Mouse (Mus musculus) embryonic facial prominence, embryonic 10.5 days (tissue): ENCODE measurements around the gene Crim1. TPM values are rescaled to one million over a fixed set of nuclear protein-coding genes. Genes with fewer than 3 reads are reported as not detected.

Experiments
- DNase-seq: peaks from one replicate; pipeline ENCODE4 v3.0.0-alpha.2; 2017; ENCODE audit warnings: low spot score
- H3K27ac ChIP-seq: fragments of 300-500 bp; sonication (generic); replicated peaks from 2 replicates; pipeline ENCODE4 v1.5.1; 2016; ENCODE audit warnings: mild to moderate bottlenecking
- H3K27me3 ChIP-seq: fragments of 300-500 bp; sonication (generic); replicated peaks from 2 replicates; pipeline ENCODE4 v1.6.1; 2016; ENCODE audit warnings: low read depth, mild to moderate bottlenecking; ENCODE audit not compliant: poor library complexity, severe bottlenecking
- H3K36me3 ChIP-seq: fragments of 300-500 bp; sonication (generic); replicated peaks from 2 replicates; pipeline ENCODE4 v1.6.1; 2016; ENCODE audit warnings: mild to moderate bottlenecking, moderate library complexity
- H3K4me1 ChIP-seq: fragments of 300-500 bp; sonication (generic); 2 replicates; pipeline ENCODE4 v1.6.1; 2016
- H3K4me3 ChIP-seq: fragments of 300-500 bp; sonication (generic); 2 replicates; pipeline ENCODE4 v1.5.1; 2016; ENCODE audit warnings: mild to moderate bottlenecking, moderate library complexity
- H3K9me3 ChIP-seq: fragments of 300-500 bp; sonication (generic); 2 replicates; pipeline ENCODE4 v1.6.1; 2016; ENCODE audit warnings: mild to moderate bottlenecking
- WGBS: fragments of 180-500 bp; shearing (Covaris S2); methylation state at CpG from one replicate; pipeline ENCODE4 v1.1.7; 2016; 5-methylcytosine and 5-hydroxymethylcytosine counted together
- polyA plus RNA-seq: library from polyadenylated mRNA; unstranded; fragments of >200 nt; fragmentation: Nextera tagmentation; extraction: Ambion mirVana; gene quantifications from 2 replicates; pipeline ENCODE4 v1.2.1, GENCODE M21; 2016

Gene Crim1
- polyA plus RNA-seq, 1 experiment from 2014 or later = 2.2 TPM

DNA sequence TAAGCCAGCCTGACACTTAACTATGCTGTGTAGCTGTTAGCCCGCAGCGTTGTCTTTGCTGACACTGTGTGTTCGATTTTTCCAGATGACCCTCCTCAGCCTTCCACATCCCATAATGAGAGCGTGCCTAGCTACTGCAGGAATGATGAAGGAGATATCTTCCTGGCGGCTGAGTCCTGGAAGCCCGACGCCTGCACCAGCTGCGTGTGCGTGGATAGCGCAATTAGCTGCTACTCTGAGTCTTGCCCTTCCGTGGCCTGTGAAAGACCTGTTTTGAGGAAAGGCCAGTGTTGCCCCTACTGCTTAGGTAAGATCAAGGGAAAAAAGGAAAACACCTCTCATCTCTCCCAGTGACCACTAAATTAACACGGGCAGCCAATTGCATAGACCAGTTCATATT lies 154.8 kb downstream of the Crim1 start:
- 92% methylated on average over 12 of the region's 12 CpGs for WGBS
- no peaks in the 10 kb centered on the region for H3K27me3 ChIP-seq
- DNase-seq = no peak
- H3K9me3 ChIP-seq = no peaks in the 10 kb centered on the region
- H3K4me1 ChIP-seq = peaks cover 21% of the 10 kb centered on the region
- peaks cover 20% of the 10 kb centered on the region for H3K36me3 ChIP-seq
- no peak overlapping the region for H3K27ac ChIP-seq
- H3K4me3 ChIP-seq = no peak overlapping the region

DNA sequence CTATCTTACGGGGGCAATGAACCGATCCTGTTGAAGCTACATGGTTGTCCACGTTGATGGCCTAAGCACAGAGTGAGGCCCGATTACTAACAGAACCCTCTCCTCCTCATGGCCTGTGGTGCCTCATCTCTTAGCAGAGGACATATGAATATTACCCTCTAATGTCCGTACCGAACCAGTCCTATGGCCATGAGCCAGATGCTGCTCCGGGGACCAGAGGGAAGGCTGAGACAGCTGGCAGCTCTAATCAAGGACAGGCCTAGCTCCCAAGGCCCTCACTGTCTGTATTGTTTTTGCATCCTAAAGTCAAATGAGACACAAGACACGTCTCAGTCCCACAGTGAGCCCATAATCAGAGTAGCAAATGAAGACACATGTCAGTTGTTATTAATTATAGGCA lies 155.6 kb downstream of the Crim1 start:
- no peak for DNase-seq
- Histone ChIP-seq H3K27ac (no peak overlapping the region), H3K27me3 (no peaks in the 10 kb centered on the region), H3K9me3 (no peaks in the 10 kb centered on the region), H3K36me3 (peaks cover 18% of the 10 kb centered on the region), H3K4me1 (peaks cover 21% of the 10 kb centered on the region), H3K4me3 (no peak overlapping the region)
- WGBS = 83% methylated on average over 8 of the region's 8 CpGs

DNA sequence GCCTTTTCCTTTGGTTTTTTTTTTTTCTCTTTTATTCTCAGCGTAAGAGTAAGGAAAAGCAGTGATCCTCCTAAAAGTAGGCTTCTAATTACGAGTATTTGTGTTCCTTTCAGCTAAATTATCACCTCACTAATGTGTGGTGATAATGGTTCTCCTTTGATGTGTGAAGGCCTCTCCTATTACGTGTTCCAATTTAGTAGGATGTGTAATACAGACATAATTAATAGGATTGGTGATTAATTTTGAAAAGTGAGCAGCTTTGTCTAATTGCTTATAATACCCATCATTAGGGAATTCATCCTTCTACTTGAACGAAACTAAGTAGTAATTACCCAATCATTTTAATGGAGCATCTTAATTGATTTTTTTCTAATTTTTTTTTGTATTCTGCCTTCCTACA lies 157.7 kb downstream of the Crim1 start:
- Histone ChIP-seq H3K27ac (no peak overlapping the region), H3K9me3 (no peaks in the 10 kb centered on the region), H3K36me3 (peaks cover 12% of the 10 kb centered on the region), H3K4me3 (no peak overlapping the region), H3K27me3 (no peaks in the 10 kb centered on the region), H3K4me1 (peaks cover 14% of the 10 kb centered on the region)
- DNase-seq = no peak
- WGBS = 70% methylated on average over 4 of the region's 4 CpGs

DNA sequence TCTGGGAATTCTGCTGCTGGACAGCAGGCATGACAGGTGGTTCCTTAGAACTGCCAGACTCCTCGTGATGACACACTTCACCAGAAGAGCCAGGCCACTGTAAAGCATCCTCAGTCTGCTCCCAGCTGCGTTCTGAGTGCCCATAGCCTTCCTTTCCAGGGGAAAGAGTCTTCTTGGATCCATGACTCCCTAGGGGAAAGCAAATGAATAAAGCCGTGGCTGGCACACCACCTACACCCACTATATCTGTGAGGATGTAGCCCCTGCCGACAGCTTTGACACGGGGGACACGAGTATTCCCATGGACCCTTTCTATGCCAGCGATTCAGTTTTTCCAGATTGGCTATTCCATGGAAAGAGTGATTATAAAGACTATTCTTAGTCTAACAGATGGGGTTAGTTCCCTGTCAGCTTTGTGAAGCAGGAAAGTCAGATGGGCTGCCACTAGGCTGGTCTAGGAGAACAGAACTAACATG lies 158.2 kb downstream of the Crim1 start:
- no peak overlapping the region for H3K4me3 ChIP-seq
- H3K36me3 ChIP-seq = peaks cover 12% of the 10 kb centered on the region
- H3K27ac ChIP-seq = no peak overlapping the region
- 84% methylated on average over 7 of the region's 7 CpGs for WGBS
- no peaks in the 10 kb centered on the region for H3K27me3 ChIP-seq
- DNase-seq = no peak
- peaks cover 14% of the 10 kb centered on the region for H3K4me1 ChIP-seq
- H3K9me3 ChIP-seq = no peaks in the 10 kb centered on the region

DNA sequence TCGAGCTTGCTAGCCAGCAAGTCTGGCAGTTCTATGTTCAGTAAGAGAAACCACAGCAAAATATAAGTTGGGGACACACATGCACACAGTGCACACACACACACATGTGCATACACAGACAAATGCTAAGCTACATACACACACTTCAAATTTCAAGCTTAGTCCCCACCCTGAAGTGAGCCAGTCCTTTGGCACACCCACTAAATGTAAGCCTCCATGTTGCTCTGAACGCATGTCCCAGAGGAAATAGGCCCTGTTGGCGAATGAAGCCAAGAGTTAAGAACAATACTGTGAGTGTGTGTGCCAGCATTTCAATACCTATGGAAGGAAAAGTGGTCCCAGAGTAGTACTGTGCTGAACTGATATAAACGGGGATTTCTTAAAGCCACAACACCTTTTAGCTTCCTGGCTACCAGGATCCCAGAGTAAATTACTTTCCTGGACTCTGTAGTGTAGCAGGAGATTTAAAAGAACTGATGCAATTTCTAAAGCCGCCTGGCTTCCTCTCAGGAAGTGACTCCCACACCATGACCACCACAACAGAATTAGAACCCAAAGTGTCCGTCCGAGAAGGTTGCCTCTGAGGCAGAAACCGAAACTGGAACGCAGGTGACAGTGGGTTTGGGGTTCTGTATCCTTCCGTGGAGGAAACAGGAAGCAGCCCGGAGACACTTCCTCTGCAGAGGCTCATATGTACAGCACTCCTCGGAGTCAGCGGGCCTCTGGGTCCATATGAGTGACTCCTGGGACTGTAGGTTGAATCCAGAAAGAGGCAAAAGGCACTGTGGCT lies 162.1 kb downstream of the Crim1 start:
- Histone ChIP-seq H3K9me3 (no peaks in the 10 kb centered on the region), H3K27me3 (no peaks in the 10 kb centered on the region), H3K27ac (no peak overlapping the region), H3K4me1 (no peaks in the 10 kb centered on the region), H3K4me3 (no peak overlapping the region), H3K36me3 (peaks cover 6% of the 10 kb centered on the region)
- WGBS = 84% methylated on average over 13 of the region's 13 CpGs
- DNase-seq = no peak

DNA sequence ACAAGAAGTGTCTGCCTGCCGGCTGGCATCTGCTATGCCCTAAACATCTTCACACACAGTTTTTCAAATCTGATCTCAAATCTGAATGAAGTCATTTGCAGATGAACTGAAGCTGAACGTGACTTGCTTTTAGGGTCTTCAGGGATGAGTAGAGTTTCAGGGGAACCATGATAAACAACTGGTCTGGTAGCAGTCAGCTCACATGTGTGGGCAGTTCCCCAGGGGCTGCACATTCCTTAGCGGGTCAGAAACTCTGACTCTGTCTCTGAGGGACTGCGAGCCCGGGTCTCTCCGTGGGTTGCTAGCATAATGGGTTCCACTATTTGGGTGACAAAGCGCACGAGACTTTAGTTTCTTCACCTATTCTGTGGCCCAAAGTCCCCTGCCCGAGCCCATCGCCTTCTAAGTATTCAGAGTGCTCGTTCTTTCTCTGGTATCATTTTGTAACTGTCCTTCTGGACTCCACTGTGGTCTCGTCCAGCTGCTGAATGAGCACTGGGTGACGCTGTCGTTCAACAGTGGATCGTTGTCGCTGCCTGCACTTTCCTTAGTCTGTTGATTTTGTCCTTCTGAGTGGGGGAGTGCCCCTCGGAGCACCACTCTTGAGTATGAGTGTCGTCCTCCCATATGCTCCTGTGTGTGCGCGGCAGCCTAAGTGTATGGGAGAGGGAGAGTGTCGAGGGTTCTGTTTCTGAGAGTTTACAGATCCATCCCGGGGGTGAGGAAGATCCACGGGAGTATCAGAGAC lies 164.7 kb downstream of the Crim1 start:
- H3K4me3 ChIP-seq = no peak overlapping the region
- 89% methylated on average over 23 of the region's 23 CpGs for WGBS
- no peak overlapping the region for H3K27ac ChIP-seq
- no peak for DNase-seq
- H3K4me1 ChIP-seq = no peaks in the 10 kb centered on the region
- H3K27me3 ChIP-seq = no peaks in the 10 kb centered on the region
- no peaks in the 10 kb centered on the region for H3K9me3 ChIP-seq
- peaks cover 29% of the 10 kb centered on the region for H3K36me3 ChIP-seq

DNA sequence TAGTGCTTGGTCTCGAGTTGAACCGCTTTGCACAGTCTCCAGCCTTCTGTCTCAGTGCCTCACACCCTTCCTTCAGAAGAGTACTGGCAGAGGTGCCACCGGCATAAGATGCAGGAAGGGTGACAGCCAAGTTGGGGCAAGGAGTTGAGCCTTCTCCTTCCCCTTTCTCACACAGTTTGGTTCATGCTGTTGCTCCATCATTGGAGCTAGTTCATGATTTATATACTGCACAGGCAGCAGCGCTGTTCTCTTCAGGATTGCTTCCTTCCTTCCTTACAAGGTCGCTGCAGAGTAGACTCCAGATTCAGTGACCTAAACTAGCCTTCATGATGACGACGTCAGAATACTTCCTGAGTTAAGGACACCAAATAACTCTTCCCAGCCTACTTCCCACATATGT lies 166.0 kb downstream of the Crim1 start:
- H3K27ac ChIP-seq = no peak overlapping the region
- H3K4me1 ChIP-seq = no peaks in the 10 kb centered on the region
- peaks cover 31% of the 10 kb centered on the region for H3K36me3 ChIP-seq
- 81% methylated on average over 7 of the region's 7 CpGs for WGBS
- no peak overlapping the region for H3K4me3 ChIP-seq
- no peak for DNase-seq
- no peaks in the 10 kb centered on the region for H3K27me3 ChIP-seq
- H3K9me3 ChIP-seq = no peaks in the 10 kb centered on the region

DNA sequence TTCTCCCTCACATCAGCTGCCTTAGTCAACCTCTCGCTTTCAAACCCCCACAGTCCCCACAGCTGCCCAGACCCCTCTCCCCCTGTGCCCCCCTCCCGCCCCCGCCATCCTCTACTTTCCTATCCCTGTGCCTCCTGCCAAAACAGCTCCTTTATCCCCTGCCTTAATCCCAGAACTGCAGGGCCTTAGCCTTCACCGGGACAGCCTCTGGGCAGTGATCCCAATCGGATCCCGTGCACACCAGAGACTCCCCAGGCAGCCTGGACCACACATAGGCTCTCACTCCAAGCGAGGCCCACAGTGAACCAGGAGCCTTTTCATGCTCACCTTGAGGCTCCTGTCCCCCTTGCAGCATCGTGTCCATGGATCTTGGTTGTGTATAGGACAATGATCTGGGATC lies 168.4 kb downstream of the Crim1 start:
- Histone ChIP-seq H3K36me3 (peaks cover 42% of the 10 kb centered on the region), H3K4me1 (no peaks in the 10 kb centered on the region), H3K9me3 (no peaks in the 10 kb centered on the region), H3K27me3 (no peaks in the 10 kb centered on the region), H3K27ac (no peak overlapping the region), H3K4me3 (no peak overlapping the region)
- WGBS = 78% methylated on average over 8 of the region's 8 CpGs
- DNase-seq = no peak

DNA sequence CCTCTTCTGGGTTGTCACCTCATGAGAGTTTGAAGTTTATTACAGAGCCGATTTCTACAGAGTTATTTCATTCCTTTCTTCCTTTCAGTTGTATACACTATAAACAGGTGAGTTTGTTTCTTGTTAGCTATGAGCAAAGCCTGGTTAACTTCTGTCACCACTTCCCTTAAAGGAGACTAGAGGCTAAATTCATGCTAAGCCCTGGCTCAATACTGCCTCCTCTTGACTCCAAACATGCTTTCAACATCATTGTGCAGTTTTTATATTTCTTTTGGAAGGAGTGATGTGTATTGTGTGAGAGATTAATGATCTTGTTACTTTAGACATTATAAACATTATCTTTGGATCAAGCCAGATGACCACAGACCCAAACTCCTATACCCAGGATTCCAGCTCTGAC lies 170.4 kb downstream of the Crim1 start:
- 84% methylated on average over 1 of the region's 1 CpGs for WGBS
- H3K27ac ChIP-seq = no peak overlapping the region
- DNase-seq = no peak
- H3K4me3 ChIP-seq = no peak overlapping the region
- peaks cover 4% of the 10 kb centered on the region; the same call in 1 of the 2 replicates for H3K4me1 ChIP-seq
- H3K9me3 ChIP-seq = no peaks in the 10 kb centered on the region
- H3K27me3 ChIP-seq = no peaks in the 10 kb centered on the region
- H3K36me3 ChIP-seq = peaks cover 54% of the 10 kb centered on the region

DNA sequence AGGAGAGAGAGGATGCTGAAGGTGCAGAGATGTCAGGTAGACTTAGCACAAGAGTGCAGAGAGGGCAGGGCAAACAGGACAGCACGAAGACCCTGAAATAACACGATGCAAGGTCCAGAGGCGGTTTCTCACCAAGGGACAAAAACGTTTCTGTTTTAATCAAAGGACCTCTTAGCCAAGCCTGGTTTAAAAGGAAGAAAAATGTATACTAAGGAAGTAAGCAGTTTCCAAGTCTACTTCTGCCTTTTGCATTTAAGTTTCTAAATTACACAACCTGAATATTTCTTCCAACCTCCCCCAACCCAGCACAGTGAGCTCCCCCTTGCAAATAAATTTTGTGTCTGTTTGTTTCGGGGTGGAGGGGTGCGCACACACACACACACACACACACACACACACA lies 173.1 kb downstream of the Crim1 start:
- H3K27ac ChIP-seq = no peak overlapping the region
- WGBS = 89% methylated on average over 6 of the region's 6 CpGs
- no peak overlapping the region for H3K4me3 ChIP-seq

DNA sequence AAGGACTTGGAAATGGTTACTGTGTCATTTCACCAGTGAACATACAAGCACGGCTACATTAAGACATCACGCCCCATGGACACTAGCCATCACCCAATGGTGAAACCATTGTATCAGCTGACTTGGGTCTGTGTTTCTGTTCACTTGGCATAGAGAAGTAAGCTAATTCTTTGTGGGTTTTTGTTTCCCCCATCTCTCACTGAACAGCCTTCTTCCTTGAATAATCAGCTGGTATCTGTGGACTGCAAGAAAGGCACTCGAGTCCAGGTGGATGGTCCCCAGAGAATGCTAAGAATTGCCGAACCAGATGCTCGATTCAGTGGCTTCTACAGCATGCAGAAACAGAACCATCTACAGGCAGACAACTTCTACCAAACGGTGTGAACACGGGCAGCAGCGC lies 173.8 kb downstream of the Crim1 start:
- no peak overlapping the region for H3K4me3 ChIP-seq
- H3K9me3 ChIP-seq = no peaks in the 10 kb centered on the region
- peaks cover 50% of the 10 kb centered on the region for H3K36me3 ChIP-seq
- no peak overlapping the region for H3K27ac ChIP-seq
- peaks cover 4% of the 10 kb centered on the region; the same call in 1 of the 2 replicates for H3K4me1 ChIP-seq
- no peak for DNase-seq
- 91% methylated on average over 8 of the region's 8 CpGs for WGBS
- H3K27me3 ChIP-seq = no peaks in the 10 kb centered on the region

More for the DNA sequence above, 173.1 kb downstream of the Crim1 start:
- H3K4me1 ChIP-seq = peaks cover 4% of the 10 kb centered on the region; the same call in 1 of the 2 replicates
- peaks cover 50% of the 10 kb centered on the region for H3K36me3 ChIP-seq
- DNase-seq = no peak
- no peaks in the 10 kb centered on the region for H3K27me3 ChIP-seq
- H3K9me3 ChIP-seq = no peaks in the 10 kb centered on the region

DNA sequence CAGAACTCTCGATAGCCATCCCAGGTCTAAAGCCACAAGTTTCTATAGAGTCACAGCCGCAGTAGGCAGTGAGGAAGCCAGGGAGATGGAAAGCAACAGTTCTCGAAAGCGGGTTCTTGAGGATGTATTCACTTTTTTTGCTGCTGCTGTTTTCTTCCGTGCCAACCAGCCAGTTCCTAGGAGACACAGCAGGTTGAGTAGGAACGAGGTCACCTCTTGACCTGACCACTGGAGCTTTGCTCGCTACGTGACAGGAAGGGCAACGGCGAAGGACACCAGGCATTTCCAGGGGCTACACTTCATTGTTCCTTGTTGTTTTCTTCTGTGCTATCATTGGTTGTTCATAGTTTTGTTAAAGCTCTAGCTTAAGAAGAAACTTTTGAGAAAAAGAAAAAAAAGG lies 174.7 kb downstream of the Crim1 start:
- H3K4me1 ChIP-seq = peaks cover 4% of the 10 kb centered on the region; the same call in 1 of the 2 replicates
- H3K4me3 ChIP-seq = no peak overlapping the region
- DNase-seq = no peak
- no peaks in the 10 kb centered on the region for H3K9me3 ChIP-seq
- 60% methylated on average over 10 of the region's 10 CpGs for WGBS
- H3K27ac ChIP-seq = peak overlapping the region; percentile 19; the same call in 1 of the 2 replicates
- peaks cover 43% of the 10 kb centered on the region for H3K36me3 ChIP-seq
- no peaks in the 10 kb centered on the region for H3K27me3 ChIP-seq

DNA sequence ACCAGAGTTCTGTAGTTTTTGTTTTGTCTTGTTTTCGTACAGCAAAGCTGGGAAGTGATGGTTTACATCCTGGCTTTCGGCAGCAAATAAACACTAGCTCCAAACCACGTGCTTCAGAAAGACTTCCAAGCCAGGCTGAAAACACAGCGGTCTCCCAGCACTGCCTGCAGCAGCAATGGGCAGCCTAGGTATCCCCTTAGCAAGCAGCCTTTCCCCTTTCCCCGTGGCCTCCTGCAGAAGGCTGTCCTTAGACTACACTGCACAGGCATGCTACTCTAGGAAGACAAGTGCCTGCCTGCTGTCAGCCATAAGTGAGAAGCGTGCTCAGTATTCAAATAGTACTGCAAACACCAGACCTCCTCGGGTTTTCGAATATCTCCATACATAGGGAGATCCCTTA lies 176.5 kb downstream of the Crim1 start:
- no peak overlapping the region for H3K4me3 ChIP-seq
- no peak overlapping the region for H3K27ac ChIP-seq
- no peak for DNase-seq
- 77% methylated on average over 8 of the region's 8 CpGs for WGBS
- H3K4me1 ChIP-seq = peaks cover 4% of the 10 kb centered on the region; the same call in 1 of the 2 replicates
- no peaks in the 10 kb centered on the region for H3K9me3 ChIP-seq
- peaks cover 43% of the 10 kb centered on the region for H3K36me3 ChIP-seq
- H3K27me3 ChIP-seq = no peaks in the 10 kb centered on the region
